Mouse (Mus musculus): ENCODE data around the gene Gm21293. TPM values are rescaled to one million over a fixed set of nuclear protein-coding genes. Genes with fewer than 3 reads are reported as not detected.
"Not testable (repeated sequence)": the region's sequence is repeated elsewhere in the genome, so short reads cannot be mapped to it uniquely, and the experiment has no call there.

Gm21293 gene
- polyA plus RNA-seq (2015; fragmentation: Nextera tagmentation; extraction: Ambion mirVana), result not detected in 2 replicates

GRCm38 (mm10) chr10:104142687-104143086 lies at the start of gene Gm21293:
Gene Gm21293 (plus strand): TSS chr10:104142987.
- not testable (repeated sequence) for H3K4me2 ChIP-seq (ENCODE audit: low read depth, low read length); H3K4me1 ChIP-seq (ENCODE audit: control insufficient read depth, insufficient read depth, low read length); H3K27ac ChIP-seq (ENCODE audit: low read length); H3K4me3 ChIP-seq (ENCODE audit: low read length); H3K9ac ChIP-seq (ENCODE audit: low read length); H3K9me3 ChIP-seq (replicated peaks; ENCODE audit: control insufficient read depth, low read length); H3K27me3 ChIP-seq (ENCODE audit: control insufficient read depth, insufficient read depth, low read length); ATAC-seq (replicated peaks; ENCODE audit: extremely low read depth, insufficient read depth, low FRiP score); H3K36me3 ChIP-seq (ENCODE audit: control insufficient read depth, insufficient read depth)
- WGBS, result no CpG with 5 or more reads among the region's 3 CpGs

GRCm38 (mm10) chr10:104110044-104110443 lies 32.7 kb upstream of the Gm21293 start:
- Histone ChIP-seq H3K4me3 (ENCODE audit: low read length) (no peak overlapping the region), H3K4me1 (ENCODE audit: control insufficient read depth, insufficient read depth, low read length) (no peaks in the 10 kb centered on the region), H3K4me2 (ENCODE audit: low read depth, low read length) (no peak overlapping the region), H3K9ac (ENCODE audit: low read length) (no peak overlapping the region), H3K36me3 (ENCODE audit: control insufficient read depth, insufficient read depth) (no peaks in the 10 kb centered on the region), H3K27me3 (ENCODE audit: control insufficient read depth, insufficient read depth, low read length) (no peaks in the 10 kb centered on the region), H3K9me3 (replicated peaks; ENCODE audit: control insufficient read depth, low read length) (no peaks in the 10 kb centered on the region), H3K27ac (ENCODE audit: low read length) (no peak overlapping the region)
- ATAC-seq (replicated peaks; ENCODE audit: extremely low read depth, insufficient read depth, low FRiP score), result no peak
- WGBS, result 60% methylated on average over 3 of the region's 3 CpGs

- Histone ChIP-seq H3K27me3 (ENCODE audit: control insufficient read depth, insufficient read depth, low read length) (no peaks in the 10 kb centered on the region), H3K27ac (ENCODE audit: low read length) (no peak overlapping the region), H3K4me3 (ENCODE audit: low read length) (no peak overlapping the region), H3K4me2 (ENCODE audit: low read depth, low read length) (no peak overlapping the region), H3K9ac (ENCODE audit: low read length) (no peak overlapping the region), H3K9me3 (replicated peaks; ENCODE audit: control insufficient read depth, low read length) (no peaks in the 10 kb centered on the region), H3K4me1 (ENCODE audit: control insufficient read depth, insufficient read depth, low read length) (no peaks in the 10 kb centered on the region), H3K36me3 (ENCODE audit: control insufficient read depth, insufficient read depth) (no peaks in the 10 kb centered on the region)
- WGBS, result 33% methylated on average over 2 of the region's 2 CpGs
- no peak for ATAC-seq (replicated peaks; ENCODE audit: extremely low read depth, insufficient read depth, low FRiP score)
Observed at GRCm38 (mm10) chr10:104118312-104118711, 24.5 kb upstream of the Gm21293 start.

GRCm38 (mm10) chr10:104151197-104151596 lies 8.4 kb downstream of the Gm21293 start, which contains the start of gene Gm6763:
Gene Gm6763 (plus strand): TSS chr10:104151497.
- H3K9ac ChIP-seq (ENCODE audit: low read length); H3K36me3 ChIP-seq (ENCODE audit: control insufficient read depth, insufficient read depth); H3K4me1 ChIP-seq (ENCODE audit: control insufficient read depth, insufficient read depth, low read length); ATAC-seq (replicated peaks; ENCODE audit: extremely low read depth, insufficient read depth, low FRiP score); H3K4me2 ChIP-seq (ENCODE audit: low read depth, low read length); H3K4me3 ChIP-seq (ENCODE audit: low read length); H3K9me3 ChIP-seq (replicated peaks; ENCODE audit: control insufficient read depth, low read length); H3K27ac ChIP-seq (ENCODE audit: low read length); H3K27me3 ChIP-seq (ENCODE audit: control insufficient read depth, insufficient read depth, low read length): not testable (repeated sequence)
- no CpG with 5 or more reads among the region's 3 CpGs for WGBS

- not testable (repeated sequence) for H3K9ac ChIP-seq (ENCODE audit: low read length); H3K4me2 ChIP-seq (ENCODE audit: low read depth, low read length); H3K36me3 ChIP-seq (ENCODE audit: control insufficient read depth, insufficient read depth); H3K4me3 ChIP-seq (ENCODE audit: low read length); H3K27me3 ChIP-seq (ENCODE audit: control insufficient read depth, insufficient read depth, low read length); H3K4me1 ChIP-seq (ENCODE audit: control insufficient read depth, insufficient read depth, low read length); ATAC-seq (replicated peaks; ENCODE audit: extremely low read depth, insufficient read depth, low FRiP score); H3K9me3 ChIP-seq (replicated peaks; ENCODE audit: control insufficient read depth, low read length); H3K27ac ChIP-seq (ENCODE audit: low read length)
- WGBS, result no CpG with 5 or more reads among the region's 3 CpGs
Observed at GRCm38 (mm10) chr10:104159706-104160105, 16.9 kb downstream of the Gm21293 start, which contains the start of gene Gm8764. Gene Gm8764 (plus strand): TSS chr10:104160006.

- H3K9me3 ChIP-seq (replicated peaks; ENCODE audit: control insufficient read depth, low read length); H3K27ac ChIP-seq (ENCODE audit: low read length); H3K9ac ChIP-seq (ENCODE audit: low read length); H3K4me1 ChIP-seq (ENCODE audit: control insufficient read depth, insufficient read depth, low read length); H3K4me3 ChIP-seq (ENCODE audit: low read length); H3K27me3 ChIP-seq (ENCODE audit: control insufficient read depth, insufficient read depth, low read length); H3K36me3 ChIP-seq (ENCODE audit: control insufficient read depth, insufficient read depth); H3K4me2 ChIP-seq (ENCODE audit: low read depth, low read length); ATAC-seq (replicated peaks; ENCODE audit: extremely low read depth, insufficient read depth, low FRiP score): not testable (repeated sequence)
- no CpG with 5 or more reads among the region's 3 CpGs for WGBS
Observed at GRCm38 (mm10) chr10:104168215-104168614, 25.4 kb downstream of the Gm21293 start, which contains the start of gene Gm21304. Gene Gm21304 (plus strand): TSS chr10:104168515.

- not testable (repeated sequence) for ATAC-seq (replicated peaks; ENCODE audit: extremely low read depth, insufficient read depth, low FRiP score); H3K27ac ChIP-seq (ENCODE audit: low read length); H3K9me3 ChIP-seq (replicated peaks; ENCODE audit: control insufficient read depth, low read length); H3K4me1 ChIP-seq (ENCODE audit: control insufficient read depth, insufficient read depth, low read length); H3K27me3 ChIP-seq (ENCODE audit: control insufficient read depth, insufficient read depth, low read length); H3K4me2 ChIP-seq (ENCODE audit: low read depth, low read length); H3K9ac ChIP-seq (ENCODE audit: low read length); H3K4me3 ChIP-seq (ENCODE audit: low read length); H3K36me3 ChIP-seq (ENCODE audit: control insufficient read depth, insufficient read depth)
- no CpG with 5 or more reads among the region's 3 CpGs for WGBS
Observed at GRCm38 (mm10) chr10:104176724-104177123, 33.9 kb downstream of the Gm21293 start, which contains the start of gene Gm21312. Gene Gm21312 (plus strand): TSS chr10:104177024.

GRCm38 (mm10) chr10:104185233-104185632 lies 42.4 kb downstream of the Gm21293 start, which contains the start of gene Gm20765:
Gene Gm20765 (plus strand): TSS chr10:104185533.
- not testable (repeated sequence) for H3K4me3 ChIP-seq (ENCODE audit: low read length); ATAC-seq (replicated peaks; ENCODE audit: extremely low read depth, insufficient read depth, low FRiP score); H3K4me1 ChIP-seq (ENCODE audit: control insufficient read depth, insufficient read depth, low read length); H3K9me3 ChIP-seq (replicated peaks; ENCODE audit: control insufficient read depth, low read length); H3K4me2 ChIP-seq (ENCODE audit: low read depth, low read length); H3K27ac ChIP-seq (ENCODE audit: low read length); H3K9ac ChIP-seq (ENCODE audit: low read length); H3K36me3 ChIP-seq (ENCODE audit: control insufficient read depth, insufficient read depth); H3K27me3 ChIP-seq (ENCODE audit: control insufficient read depth, insufficient read depth, low read length)
- no CpG with 5 or more reads among the region's 3 CpGs for whole genome bisulfite sequencing

GRCm38 (mm10) chr10:104193742-104194141 lies 51.0 kb downstream of the Gm21293 start, which contains the start of gene Gm4340:
Gene Gm4340 (plus strand): TSS chr10:104194042.
- not testable (repeated sequence) for H3K9ac ChIP-seq (ENCODE audit: low read length); H3K27me3 ChIP-seq (ENCODE audit: control insufficient read depth, insufficient read depth, low read length)
- no CpG with 5 or more reads among the region's 3 CpGs for WGBS

More at GRCm38 (mm10) chr10:104193742-104194141, 51.0 kb downstream of the Gm21293 start, which contains the start of gene Gm4340:
- H3K36me3 ChIP-seq (ENCODE audit: control insufficient read depth, insufficient read depth); H3K4me3 ChIP-seq (ENCODE audit: low read length); ATAC-seq (replicated peaks; ENCODE audit: extremely low read depth, insufficient read depth, low FRiP score); H3K4me1 ChIP-seq (ENCODE audit: control insufficient read depth, insufficient read depth, low read length); H3K9me3 ChIP-seq (replicated peaks; ENCODE audit: control insufficient read depth, low read length); H3K27ac ChIP-seq (ENCODE audit: low read length); H3K4me2 ChIP-seq (ENCODE audit: low read depth, low read length): not testable (repeated sequence)

All from heart, embryonic 16.5 days (tissue).